Mouse (Mus musculus) forebrain, embryonic 12.5 days (tissue): ENCODE data around the gene Tmed9. TPM values are rescaled to one million over a fixed set of nuclear protein-coding genes. Genes with fewer than 3 reads are reported as not detected.
"Not testable (repeated sequence)": the region's sequence is repeated elsewhere in the genome, so short reads cannot be mapped to it uniquely, and the experiment has no call there.

Source experiments
- ATAC-seq: fragments of 200-750 bp; cut with Nextera tagmentation; 2 replicates; pipeline ENCODE4 v1.8.0; 2017; ENCODE audit warnings: moderate TSS enrichment; ENCODE audit not compliant: low FRiP score
- H3K27ac ChIP-seq: fragments of 300-500 bp; sonication (generic); 2 replicates; pipeline ENCODE4 v1.5.1; 2016; ENCODE audit warnings: mild to moderate bottlenecking
- H3K27me3 ChIP-seq: fragments of 300-500 bp; sonication (generic); 2 replicates; pipeline ENCODE4 v1.6.1; 2016; ENCODE audit warnings: mild to moderate bottlenecking
- H3K36me3 ChIP-seq: fragments of 300-500 bp; sonication (generic); replicated peaks from 2 replicates; pipeline ENCODE4 v1.6.1; 2016; ENCODE audit warnings: mild to moderate bottlenecking
- H3K4me1 ChIP-seq: fragments of 300-500 bp; sonication (generic); 2 replicates; pipeline ENCODE4 v1.6.1; 2016
- H3K4me2 ChIP-seq: fragments of 300-500 bp; sonication (generic); 2 replicates; pipeline ENCODE4 v1.6.1; 2016; ENCODE audit warnings: mild to moderate bottlenecking, moderate library complexity
- H3K4me3 ChIP-seq: fragments of 300-500 bp; sonication (generic); replicated peaks from 2 replicates; pipeline ENCODE4 v1.5.1; 2016; ENCODE audit warnings: mild to moderate bottlenecking
- H3K9ac ChIP-seq: fragments of 300-500 bp; sonication (generic); 2 replicates; pipeline ENCODE4 v1.6.1; 2016; ENCODE audit warnings: mild to moderate bottlenecking
- H3K9me3 ChIP-seq: fragments of 300-500 bp; sonication (generic); 2 replicates; pipeline ENCODE4 v1.6.1; 2016
- WGBS: fragments of 180-500 bp; shearing (Covaris S2); methylation state at CpG from one replicate; pipeline ENCODE4 v1.1.7; 2016; 5-methylcytosine and 5-hydroxymethylcytosine counted together
- polyA plus RNA-seq: library from polyadenylated mRNA; unstranded; fragments of >200 nt; fragmentation: Nextera tagmentation; extraction: Ambion mirVana; gene quantifications from 2 replicates; pipeline ENCODE4 v1.2.1, GENCODE M21; 2016

The Tmed9 gene
- polyA plus RNA-seq, 1 experiment from 2014 or later = 115 TPM

GRCm38 (mm10) chr13:55622649-55623541, 49.4 kb downstream of the Tmed9 start, which contains the start of gene Caml:
TSS of gene Caml (plus strand) at chr13:55623005.
- peak; percentile 99 for ATAC-seq
- Histone ChIP-seq H3K27me3 (no peaks in the 10 kb centered on the region; the same call in 1 of the 2 replicates), H3K4me1 (peaks cover 24% of the 10 kb centered on the region), H3K4me2 (peak within 1 kb of the TSS; percentile 79), H3K4me3 (peak within 1 kb of the TSS; percentile 87), H3K36me3 (peaks cover 26% of the 10 kb centered on the region), H3K9ac (peak within 1 kb of the TSS; percentile 83), H3K27ac (peak within 1 kb of the TSS; percentile 88), H3K9me3 (no peaks in the 10 kb centered on the region)
- WGBS = under 1% methylated on average over 59 of the region's 59 CpGs

DNA sequence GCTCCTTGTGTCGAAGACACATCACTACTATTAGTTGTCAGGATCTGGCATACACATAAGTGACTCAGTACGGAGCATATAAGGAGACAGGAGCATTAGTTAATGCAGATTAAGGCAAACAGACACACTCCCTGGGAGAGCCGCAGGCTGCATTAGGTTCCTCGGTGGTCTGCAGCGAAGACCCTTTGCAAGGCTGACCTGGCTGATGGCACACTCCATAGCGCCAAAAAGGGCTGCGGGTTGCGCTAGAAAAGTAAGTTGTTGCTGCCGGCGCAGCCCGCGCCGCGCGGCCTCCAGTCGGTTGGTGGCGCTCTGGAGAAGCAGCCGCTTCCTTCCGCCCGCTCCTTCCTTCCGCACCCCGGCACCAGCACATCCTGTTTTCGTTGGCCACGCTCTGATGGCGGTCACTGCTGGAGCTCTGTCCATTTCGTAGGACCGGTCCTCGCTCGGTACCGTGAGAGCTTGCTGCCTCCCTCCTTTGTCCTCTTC, 61.2 kb downstream of the Tmed9 start, which contains the start of gene Ddx46:
Gene Ddx46 (plus strand): TSS at position 389 of the 489 bp plus-strand sequence.
- Histone ChIP-seq H3K4me2 (peak within 1 kb of the TSS; percentile 71), H3K4me3 (peak within 1 kb of the TSS; percentile 88), H3K27me3 (no peaks in the 10 kb centered on the region), H3K9ac (peak within 1 kb of the TSS; percentile 86), H3K36me3 (peaks cover 48% of the 10 kb centered on the region), H3K9me3 (no peaks in the 10 kb centered on the region), H3K27ac (no peak within 1 kb of the TSS), H3K4me1 (peaks cover 19% of the 10 kb centered on the region)
- peak; percentile 92 for ATAC-seq
- 8% methylated on average over 30 of the region's 30 CpGs for WGBS

DNA sequence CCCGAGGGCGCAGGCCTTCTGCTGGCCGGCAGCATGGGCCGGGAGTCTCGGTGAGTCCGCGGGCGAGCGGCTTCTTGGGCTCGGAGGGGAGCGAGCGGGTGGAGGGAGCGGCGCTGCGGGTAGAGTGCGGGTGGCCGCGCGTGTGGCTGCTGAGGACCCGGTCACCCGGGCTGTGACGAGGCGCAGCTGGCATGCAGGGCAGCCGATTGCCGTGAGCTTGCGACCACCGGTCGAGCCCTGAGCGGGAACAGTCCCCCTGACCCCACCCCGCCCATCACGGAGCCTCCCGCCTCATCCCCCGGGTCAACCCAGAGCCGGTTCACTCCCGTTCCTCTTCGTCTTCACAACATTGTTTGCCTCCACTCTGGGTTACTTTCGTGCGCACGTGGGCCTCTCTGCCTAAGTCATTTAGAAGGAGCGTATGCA, 61.6 kb downstream of the Tmed9 start:
- Histone ChIP-seq H3K4me2 (peak overlapping the region; percentile 71), H3K9me3 (no peaks in the 10 kb centered on the region), H3K27me3 (no peaks in the 10 kb centered on the region), H3K4me3 (peak overlapping the region; percentile 88), H3K9ac (peak overlapping the region; percentile 86), H3K27ac (no peak overlapping the region), H3K36me3 (peaks cover 53% of the 10 kb centered on the region), H3K4me1 (peaks cover 19% of the 10 kb centered on the region)
- WGBS = under 1% methylated on average over 40 of the region's 40 CpGs
- no peak; the same call in 1 of the 2 replicates for ATAC-seq

- ATAC-seq = no peak
- WGBS = 93% methylated on average over 14 of the region's 14 CpGs
- H3K4me1 ChIP-seq = peaks cover 19% of the 10 kb centered on the region
- H3K4me2 ChIP-seq = peak overlapping the region; percentile 71
- peak overlapping the region; percentile 88; the same call in 1 of the 2 replicates for H3K4me3 ChIP-seq
- H3K27ac ChIP-seq = no peak overlapping the region
- no peaks in the 10 kb centered on the region for H3K9me3 ChIP-seq
- no peak overlapping the region for H3K9ac ChIP-seq
- peaks cover 50% of the 10 kb centered on the region for H3K36me3 ChIP-seq
- H3K27me3 ChIP-seq = no peaks in the 10 kb centered on the region
Measured at GRCm38 (mm10) chr13:55636185-55636983, 62.9 kb downstream of the Tmed9 start.

- not testable (repeated sequence) for ATAC-seq, H3K4me3 ChIP-seq, H3K27ac ChIP-seq, H3K4me2 ChIP-seq, H3K9me3 ChIP-seq, H3K9ac ChIP-seq, H3K27me3 ChIP-seq
- WGBS = 54% methylated on average over 8 of the region's 8 CpGs
- Histone ChIP-seq H3K4me1 (peaks cover 15% of the 10 kb centered on the region), H3K36me3 (peaks cover 44% of the 10 kb centered on the region)
Measured at GRCm38 (mm10) chr13:55640480-55640879, 66.9 kb downstream of the Tmed9 start.

DNA sequence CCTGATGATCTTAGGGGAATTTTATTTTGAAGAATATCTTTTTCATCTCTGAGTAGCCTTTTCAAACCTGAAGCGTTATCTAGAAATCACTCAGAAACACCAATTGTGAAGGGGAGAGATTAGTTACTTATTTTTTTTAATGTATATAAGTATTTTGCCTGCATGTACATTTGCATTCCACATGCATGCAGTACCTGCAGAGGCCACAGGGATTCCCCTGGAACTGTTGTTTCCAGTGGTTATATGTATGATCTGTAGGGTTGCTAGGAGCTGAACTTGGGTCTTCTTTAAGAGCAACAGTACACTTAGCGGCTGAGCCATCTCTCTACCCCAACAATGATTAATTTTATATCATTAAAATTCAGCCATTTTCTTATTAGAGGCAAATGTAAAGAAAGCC, 71.0 kb downstream of the Tmed9 start:
- no peak overlapping the region for H3K27ac ChIP-seq
- 94% methylated on average over 2 of the region's 2 CpGs for whole genome bisulfite sequencing
- no peak for ATAC-seq
- no peaks in the 10 kb centered on the region for H3K27me3 ChIP-seq
- no peak overlapping the region for H3K4me3 ChIP-seq
- no peaks in the 10 kb centered on the region for H3K4me1 ChIP-seq
- H3K9me3 ChIP-seq = no peaks in the 10 kb centered on the region
- H3K9ac ChIP-seq = no peak overlapping the region
- H3K36me3 ChIP-seq = peaks cover 66% of the 10 kb centered on the region
- H3K4me2 ChIP-seq = no peak overlapping the region

Other genes starting within 250 kb of the Tmed9 start
- 35.5 and 39.1 TPM in 2 replicates for gene Mxd3, start 243.9 kb upstream of the Tmed9 start, polyA plus RNA-seq
- 82.7 TPM in 2 replicates for gene Lman2, start 210.9 kb upstream of the Tmed9 start, polyA plus RNA-seq
- 0.64 TPM in 1 of 2 replicates, not detected in the other for gene Rgs14, start 204.0 kb upstream of the Tmed9 start, polyA plus RNA-seq
- not detected in 2 replicates for gene Slc34a1, start 175.5 kb upstream of the Tmed9 start, polyA plus RNA-seq
- gene Pfn3, start 158.5 kb upstream of the Tmed9 start, polyA plus RNA-seq = not detected in 2 replicates
- gene F12, start 146.9 kb upstream of the Tmed9 start, polyA plus RNA-seq = not detected in 2 replicates
- 54.2 and 58.1 TPM in 2 replicates for gene Grk6, start 128.7 kb upstream of the Tmed9 start, polyA plus RNA-seq
- gene Prr7, start 109.5 kb upstream of the Tmed9 start, polyA plus RNA-seq = 1.7 and 2.7 TPM in 2 replicates
- gene Dbn1, start 85.6 kb upstream of the Tmed9 start, polyA plus RNA-seq = 591 and 654 TPM in 2 replicates
- gene Pdlim7, start 60.1 kb upstream of the Tmed9 start, polyA plus RNA-seq = 139 and 147 TPM in 2 replicates
- gene Dok3, start 44.4 kb upstream of the Tmed9 start, polyA plus RNA-seq = 3.3 and 3.7 TPM in 2 replicates
- gene Ddx41, start 37.1 kb upstream of the Tmed9 start, polyA plus RNA-seq = 69.9 and 73.3 TPM in 2 replicates
- gene Fam193b, start 2.6 kb upstream of the Tmed9 start, polyA plus RNA-seq = 61.6 and 64.7 TPM in 2 replicates
- 31.4 and 31.7 TPM in 2 replicates for gene B4galt7, start 26.2 kb downstream of the Tmed9 start, polyA plus RNA-seq
- 68.1 and 73.2 TPM in 2 replicates for gene Caml, start 49.3 kb downstream of the Tmed9 start, polyA plus RNA-seq
- 47.4 and 52.4 TPM in 2 replicates for gene Ddx46, start 61.3 kb downstream of the Tmed9 start, polyA plus RNA-seq
- gene B230219D22Rik, start 119.4 kb downstream of the Tmed9 start, polyA plus RNA-seq = 68.7 and 71.2 TPM in 2 replicates
- 86.3 and 93.3 TPM in 2 replicates for gene Txndc15, start 140.9 kb downstream of the Tmed9 start, polyA plus RNA-seq
- 23.1 and 25.6 TPM in 2 replicates for gene Pcbd2, start 153.6 kb downstream of the Tmed9 start, polyA plus RNA-seq
- not detected in 2 replicates for gene Catsper3, start 210.8 kb downstream of the Tmed9 start, polyA plus RNA-seq